8 mouse cellular contexts compared by ENCODE assay signal in genomic region chr2:167491757-167492708, GRCm38 (mm10). TPM values are rescaled to one million over a fixed set of nuclear protein-coding genes. Genes with fewer than 3 reads are reported as not detected.
DNase-seq lines count a peak whose midpoint lies in the region; ATAC-seq and TF ChIP-seq lines count a peak whose summit lies in the region.

TSS of gene Rnf114 (plus strand) at chr2:167492645.

- intact Hi-C loops in gastrocnemius, adult 2 months (cut with DNase I), result no loop called here
- intact Hi-C loops in left cerebral cortex, postnatal 10 days (cut with DNase I), result no loop called here

- peak within 1 kb of the TSS; percentile 99 for H3K9ac ChIP-seq in hindbrain, embryonic 13.5 days
- H3K9ac ChIP-seq in stomach, embryonic 16.5 days (ENCODE audit: low read length), result peak within 1 kb of the TSS; percentile 98

- peak within 1 kb of the TSS; percentile 80 for H3K4me3 ChIP-seq in brown adipose tissue, adult 24 weeks (ENCODE audit: insufficient read depth, low read depth, low read length)
- H3K4me3 ChIP-seq in gastrocnemius, adult 2 months, result peak within 1 kb of the TSS; percentile 92
- peak within 1 kb of the TSS; percentile 100 for H3K4me3 ChIP-seq in hindbrain, embryonic 13.5 days
- peak within 1 kb of the TSS; percentile 100 for H3K4me3 ChIP-seq in stomach, embryonic 16.5 days (replicated peaks; ENCODE audit: low read length)

- 4% methylated on average over 48 of the region's 52 CpGs for WGBS in hindbrain, embryonic 13.5 days
- 3% methylated on average over 52 of the region's 52 CpGs for WGBS in stomach, embryonic 16.5 days

- no peak for TF ChIP-seq CTCF in gastrocnemius, adult 2 months (IDR thresholded peaks at IDR 0.05)

- peaks cover 14% of the 10 kb centered on the region for H3K36me3 ChIP-seq in hindbrain, embryonic 13.5 days
- no peaks in the 10 kb centered on the region for H3K36me3 ChIP-seq in stomach, embryonic 16.5 days (ENCODE audit: control insufficient read depth, insufficient read depth, low read length)

- peak within 1 kb of the TSS; percentile 98 for H3K4me2 ChIP-seq in hindbrain, embryonic 13.5 days
- peak within 1 kb of the TSS; percentile 82 for H3K4me2 ChIP-seq in stomach, embryonic 16.5 days (ENCODE audit: low read depth, low read length)

- DNase-seq in lung, adult 18-20 months, result peak; percentile 45 to 47
- DNase-seq in lung, postnatal 25 days (ENCODE audit: low spot score), result no peak
- DNase-seq in gastrocnemius, adult 2 months, result no peak
- DNase-seq in left cerebral cortex, postnatal 10 days (ENCODE audit: extremely low spot score in 1 of 2, low spot score in 2 of 2), result peak in 1 of 2 experiments; percentile 72

- ATAC-seq in hindbrain, embryonic 13.5 days (ENCODE audit: low FRiP score), result peak; percentile 49
- ATAC-seq in megakaryocyte, adult 5-6 weeks (ENCODE audit: poor library complexity, severe bottlenecking), result peak; percentile 54
- ATAC-seq in stomach, embryonic 16.5 days (ENCODE audit: insufficient read depth, low FRiP score), result peak; percentile 26; the same call in 1 of the 2 replicates

- no peaks in the 10 kb centered on the region for H3K9me3 ChIP-seq in hindbrain, embryonic 13.5 days
- H3K9me3 ChIP-seq in stomach, embryonic 16.5 days (replicated peaks; ENCODE audit: control insufficient read depth, low read length), result no peaks in the 10 kb centered on the region

- H3K27ac ChIP-seq in brown adipose tissue, adult 24 weeks (replicated peaks; ENCODE audit: low read depth, low read length), result peak within 1 kb of the TSS; percentile 98
- H3K27ac ChIP-seq in gastrocnemius, adult 2 months, result peak within 1 kb of the TSS; percentile 96
- H3K27ac ChIP-seq in hindbrain, embryonic 13.5 days, result peak within 1 kb of the TSS; percentile 99
- H3K27ac ChIP-seq in stomach, embryonic 16.5 days (ENCODE audit: low read length), result peak within 1 kb of the TSS; percentile 97

- H3K27me3 ChIP-seq in hindbrain, embryonic 13.5 days, result no peaks in the 10 kb centered on the region
- no peaks in the 10 kb centered on the region for H3K27me3 ChIP-seq in stomach, embryonic 16.5 days (ENCODE audit: control insufficient read depth, insufficient read depth, low read length)

- H3K4me1 ChIP-seq in brown adipose tissue, adult 24 weeks (ENCODE audit: control insufficient read depth, insufficient read depth, insufficient read length, low read length), result peaks cover 18% of the 10 kb centered on the region
- peaks cover 41% of the 10 kb centered on the region for H3K4me1 ChIP-seq in hindbrain, embryonic 13.5 days (replicated peaks)
- H3K4me1 ChIP-seq in stomach, embryonic 16.5 days (ENCODE audit: control insufficient read depth, insufficient read depth, low read length), result peaks cover 15% of the 10 kb centered on the region

RNA-seq across cellular contexts. Expression of gene Rnf114, which starts in this region (rescaled TPM):
- polyA plus RNA-seq in brown adipose tissue, adult 24 weeks (2012; ENCODE audit: insufficient read depth, insufficient read length, missing spikeins), result 22.7 and 24.2 TPM in 2 replicates
- 10 to 100 TPM; 40.0 to 40.9 TPM for total RNA-seq in gastrocnemius, adult 2 months (2021)
- 139 TPM in 2 replicates for polyA plus RNA-seq in hindbrain, embryonic 13.5 days (2015; fragmentation: Nextera tagmentation; extraction: Ambion mirVana)
- 10 to 100 TPM; 31.5 to 34.3 TPM for total RNA-seq in left cerebral cortex, postnatal 10 days (2021)
- total RNA-seq in megakaryocyte, adult 5-6 weeks (2015), result 59.7 and 61.7 TPM in 2 replicates
- 36.3 and 37.8 TPM in 2 replicates for total RNA-seq in megakaryocyte, adult 5-6 weeks (2017)
- polyA plus RNA-seq in stomach, embryonic 16.5 days (2015; fragmentation: Nextera tagmentation; extraction: Ambion mirVana), result 68.7 and 73.3 TPM in 2 replicates

Comparison
In these comparisons a context has a peak if more than half of its experiments do, and no peak if none do; other contexts are left out.
1. DNase-seq: peak in lung, adult 18-20 months (2 of 2); none in lung, postnatal 25 days (single experiment) and gastrocnemius, adult 2 months (single experiment).
2. Peak in every context shown above with its lines, with median percentiles within 50 percentile points of each other: H3K27ac ChIP-seq, H3K4me3 ChIP-seq and ATAC-seq.